Mouse (Mus musculus) C2C12 (cell line): ENCODE measurements around the gene Ptpn6.

ENCODE experiments used
- CEBPB ChIP-seq: IDR thresholded peaks from one replicate; pipeline ENCODE4 v1.6.1; 2011; ENCODE audit warnings: low read depth, mild to moderate bottlenecking, control low read depth, moderate library complexity
- CTCF ChIP-seq: IDR thresholded peaks from one replicate; pipeline ENCODE4 v1.5.1; 2011; ENCODE audit not compliant: control insufficient read depth, insufficient read depth, insufficient read length
- FOSL1 ChIP-seq: IDR thresholded peaks from one replicate; pipeline ENCODE4 v1.8.0; 2011; ENCODE audit warnings: mild to moderate bottlenecking, low read length; ENCODE audit not compliant: poor library complexity, insufficient read depth, severe bottlenecking
- MAX ChIP-seq: IDR thresholded peaks from one replicate; pipeline ENCODE4 v1.6.1; 2011; ENCODE audit warnings: mild to moderate bottlenecking, control low read depth
- MYOD1 ChIP-seq: IDR thresholded peaks from one replicate; pipeline ENCODE4 v1.6.1; 2011; ENCODE audit warnings: low read depth; ENCODE audit not compliant: control insufficient read depth, insufficient read length
- MYOG ChIP-seq: IDR thresholded peaks from one replicate; pipeline ENCODE4 v1.6.1; 2011; ENCODE audit not compliant: control insufficient read depth, insufficient read length; ENCODE audit errors: extremely low read depth
- USF1 ChIP-seq: IDR thresholded peaks from one replicate; pipeline ENCODE4 v1.6.1; 2011; ENCODE audit warnings: low read depth, mild to moderate bottlenecking, control low read depth, moderate library complexity

- TF ChIP-seq CTCF (no peak), MYOG (no peak), CEBPB (no peak), USF1 (no peak), MAX (no peak), MYOD1 (no peak), FOSL1 (no peak)
Measured at GRCm38 (mm10) chr6:124746654-124747632, 8.4 kb upstream of the Ptpn6 start.
